Mouse (Mus musculus): ENCODE data around the gene Pdia5. TPM values are rescaled to one million over a fixed set of nuclear protein-coding genes. Genes with fewer than 3 reads are reported as not detected.

Gene Pdia5
- total and polyA plus RNA-seq, 2 experiments from 2014 or later: 3.1 to 13.7 TPM

- Histone ChIP-seq H3K27ac (ENCODE audit: low read depth) (no peak overlapping the region), H3K27me3 (ENCODE audit: control insufficient read depth, insufficient read depth, low read length) (no peaks in the 10 kb centered on the region), H3K4me3 (ENCODE audit: low read depth, low read length) (no peak overlapping the region), H3K9ac (replicated peaks; ENCODE audit: low read depth, low read length) (no peak overlapping the region), H3K4me1 (ENCODE audit: control insufficient read depth, insufficient read depth) (peaks cover 10% of the 10 kb centered on the region), H3K36me3 (replicated peaks; ENCODE audit: control insufficient read depth, insufficient read depth, low read length) (0 out of 2 replicates have a peak, but pooled peaks cover 6% of the 10 kb centered on the region), H3K4me2 (ENCODE audit: low read depth, low read length) (no peak overlapping the region), H3K9me3 (replicated peaks; ENCODE audit: control insufficient read depth, low read length) (no peaks in the 10 kb centered on the region)
- 75% methylated on average over 9 of the region's 9 CpGs for WGBS
- TF ChIP-seq EP300 (IDR thresholded peaks at IDR 0.05; ENCODE audit: low read depth) (no peak), CTCF (IDR thresholded peaks at IDR 0.05; ENCODE audit: low read depth) (no peak)
- ATAC-seq (ENCODE audit: insufficient read depth, low read depth): no peak
- DNase-seq (ENCODE audit: low spot score): no peak
These were observed 49.2 kb downstream of the Pdia5 start for GRCm38 (mm10) chr16:35441346-35442025.

- H3K4me2 ChIP-seq (ENCODE audit: low read depth, low read length): no peak overlapping the region
- no peak overlapping the region for H3K9ac ChIP-seq (replicated peaks; ENCODE audit: low read depth, low read length)
- no peaks in the 10 kb centered on the region for H3K27me3 ChIP-seq (ENCODE audit: control insufficient read depth, insufficient read depth, low read length)
- whole genome bisulfite sequencing: 33% methylated on average over 1 of the region's 1 CpGs
- peak; percentile 77 for DNase-seq (ENCODE audit: low spot score)
- peak; percentile 94 for ATAC-seq (ENCODE audit: insufficient read depth, low read depth)
- TF ChIP-seq CTCF (IDR thresholded peaks at IDR 0.05; ENCODE audit: low read depth): 0 out of 2 replicates have a peak, but pooled peaks have one; percentile 1
- no peak for TF ChIP-seq EP300 (IDR thresholded peaks at IDR 0.05; ENCODE audit: low read depth)
- H3K4me1 ChIP-seq (ENCODE audit: control insufficient read depth, insufficient read depth): peaks cover 10% of the 10 kb centered on the region
- H3K36me3 ChIP-seq (replicated peaks; ENCODE audit: control insufficient read depth, insufficient read depth, low read length): 0 out of 2 replicates have a peak, but pooled peaks cover 6% of the 10 kb centered on the region
- H3K4me3 ChIP-seq (ENCODE audit: low read depth, low read length): no peak overlapping the region
- no peaks in the 10 kb centered on the region for H3K9me3 ChIP-seq (replicated peaks; ENCODE audit: control insufficient read depth, low read length)
- H3K27ac ChIP-seq (ENCODE audit: low read depth): peak overlapping the region; percentile 85
These were observed 51.6 kb downstream of the Pdia5 start for GRCm38 (mm10) chr16:35439046-35439445.

DNA sequence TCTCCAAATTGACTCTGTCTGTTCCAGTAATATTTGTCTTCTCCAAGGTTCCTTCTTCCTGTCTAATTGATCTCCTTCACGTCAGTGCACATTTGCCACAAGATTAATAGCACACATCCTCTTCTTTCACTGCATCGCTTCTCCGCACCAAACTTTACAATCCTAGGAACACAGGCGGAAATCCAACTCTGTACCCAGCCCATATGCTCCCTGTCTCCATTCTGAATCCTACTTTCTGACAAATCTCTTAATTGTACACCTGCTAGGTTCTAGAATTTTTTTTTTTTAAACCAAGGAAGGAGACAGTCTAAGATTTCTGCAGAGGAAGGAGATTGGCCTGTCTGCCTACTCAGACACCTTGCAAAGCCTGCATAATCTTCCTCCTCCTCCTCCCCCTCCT is 59.1 kb downstream of the Pdia5 start:
- H3K4me1 ChIP-seq (ENCODE audit: control insufficient read depth, insufficient read depth): no peaks in the 10 kb centered on the region
- H3K36me3 ChIP-seq (replicated peaks; ENCODE audit: control insufficient read depth, insufficient read depth, low read length): no peaks in the 10 kb centered on the region; the same call in 1 of the 2 replicates
- 88% methylated on average over 4 of the region's 4 CpGs for WGBS
- no peak for TF ChIP-seq CTCF (IDR thresholded peaks at IDR 0.05; ENCODE audit: low read depth)
- no peak for TF ChIP-seq EP300 (IDR thresholded peaks at IDR 0.05; ENCODE audit: low read depth)
- DNase-seq (ENCODE audit: low spot score) (no peak), ATAC-seq (ENCODE audit: insufficient read depth, low read depth) (no peak)
- no peaks in the 10 kb centered on the region for H3K27me3 ChIP-seq (ENCODE audit: control insufficient read depth, insufficient read depth, low read length)
- no peak overlapping the region for H3K4me3 ChIP-seq (ENCODE audit: low read depth, low read length)
- H3K9ac ChIP-seq (replicated peaks; ENCODE audit: low read depth, low read length): no peak overlapping the region
- H3K4me2 ChIP-seq (ENCODE audit: low read depth, low read length): no peak overlapping the region
- H3K9me3 ChIP-seq (replicated peaks; ENCODE audit: control insufficient read depth, low read length): no peaks in the 10 kb centered on the region
- no peak overlapping the region for H3K27ac ChIP-seq (ENCODE audit: low read depth)

DNA sequence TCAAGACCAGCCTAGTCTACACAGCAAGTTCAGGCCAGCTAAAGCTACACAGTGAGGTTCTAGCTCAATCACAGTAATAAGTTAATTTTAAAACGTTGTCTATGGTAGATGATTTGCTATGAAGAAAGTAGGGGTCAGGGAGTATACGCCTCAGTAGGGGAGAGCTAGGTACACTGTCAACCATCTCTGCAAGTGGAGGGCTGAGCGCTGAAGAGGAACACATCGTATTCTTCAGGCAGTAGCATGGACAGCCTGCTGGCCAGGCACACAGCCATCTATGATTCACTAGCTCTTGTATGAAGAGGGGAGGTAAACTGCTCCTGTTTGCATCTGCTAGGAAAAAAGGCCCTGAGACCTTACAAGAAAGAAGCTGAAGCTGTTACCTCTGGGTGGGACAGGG is 65.7 kb downstream of the Pdia5 start:
- ATAC-seq (ENCODE audit: insufficient read depth, low read depth): no peak
- no peak overlapping the region for H3K9ac ChIP-seq (replicated peaks; ENCODE audit: low read depth, low read length)
- 81% methylated on average over 4 of the region's 4 CpGs for WGBS

DNA sequence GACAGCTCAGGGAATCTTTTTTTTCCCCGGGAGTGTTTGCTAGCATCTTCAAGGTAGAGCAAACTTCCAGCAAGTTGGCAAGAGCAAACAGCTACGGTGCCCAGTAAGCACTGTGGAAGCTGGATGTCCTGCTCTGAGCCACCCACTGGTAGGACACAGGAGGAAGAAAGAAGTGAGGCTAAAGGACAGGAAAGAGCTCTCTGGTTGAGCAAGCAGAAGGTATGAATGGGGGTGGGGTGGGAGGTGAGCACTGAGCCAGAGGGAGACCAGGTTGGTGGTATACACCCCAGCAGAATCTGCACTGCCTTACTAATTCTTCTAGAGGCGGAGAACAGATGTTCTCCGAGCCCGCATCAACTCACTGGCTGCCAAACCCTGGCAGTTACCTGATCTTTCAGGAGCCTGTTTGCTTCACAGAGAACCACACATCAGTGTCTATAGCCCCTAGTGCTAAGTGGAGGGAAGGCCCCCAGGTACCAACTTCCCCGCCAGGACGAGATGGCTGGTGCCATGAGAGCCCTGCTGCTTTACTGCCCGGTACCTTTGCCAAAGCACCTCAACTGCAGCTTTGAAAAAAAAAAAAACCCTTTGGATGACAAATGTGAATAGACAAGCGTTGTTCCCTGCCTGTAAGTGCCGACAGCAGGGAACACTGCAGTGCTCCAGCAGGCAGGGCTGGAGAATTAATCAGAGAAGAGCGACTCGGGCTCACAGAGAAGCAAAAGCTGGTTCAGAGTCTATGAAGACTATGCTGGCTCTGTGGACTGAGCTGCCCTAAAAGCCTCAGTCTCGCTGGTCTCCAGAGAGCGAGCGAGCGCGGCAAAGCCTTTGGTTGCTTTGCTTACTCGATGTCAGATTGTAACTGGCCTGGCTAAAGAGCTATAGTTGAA is 67.2 kb downstream of the Pdia5 start:
- 77% methylated on average over 18 of the region's 18 CpGs for WGBS
- H3K4me3 ChIP-seq (ENCODE audit: low read depth, low read length): no peak overlapping the region
- no peaks in the 10 kb centered on the region for H3K4me1 ChIP-seq (ENCODE audit: control insufficient read depth, insufficient read depth)
- no peak for TF ChIP-seq EP300 (IDR thresholded peaks at IDR 0.05; ENCODE audit: low read depth)
- no peak for TF ChIP-seq CTCF (IDR thresholded peaks at IDR 0.05; ENCODE audit: low read depth)
- H3K9ac ChIP-seq (replicated peaks; ENCODE audit: low read depth, low read length): no peak overlapping the region
- H3K9me3 ChIP-seq (replicated peaks; ENCODE audit: control insufficient read depth, low read length): no peaks in the 10 kb centered on the region
- ATAC-seq (ENCODE audit: insufficient read depth, low read depth) (no peak), DNase-seq (ENCODE audit: low spot score) (no peak)
- no peak overlapping the region for H3K27ac ChIP-seq (ENCODE audit: low read depth)
- H3K36me3 ChIP-seq (replicated peaks; ENCODE audit: control insufficient read depth, insufficient read depth, low read length): peaks cover 3% of the 10 kb centered on the region; the same call in 1 of the 2 replicates
- H3K4me2 ChIP-seq (ENCODE audit: low read depth, low read length): no peak overlapping the region
- no peaks in the 10 kb centered on the region for H3K27me3 ChIP-seq (ENCODE audit: control insufficient read depth, insufficient read depth, low read length)

More for the DNA sequence above, 65.7 kb downstream of the Pdia5 start:
- H3K27me3 ChIP-seq (ENCODE audit: control insufficient read depth, insufficient read depth, low read length): no peaks in the 10 kb centered on the region
- H3K4me3 ChIP-seq (ENCODE audit: low read depth, low read length): no peak overlapping the region
- peaks cover 3% of the 10 kb centered on the region; the same call in 1 of the 2 replicates for H3K36me3 ChIP-seq (replicated peaks; ENCODE audit: control insufficient read depth, insufficient read depth, low read length)
- H3K27ac ChIP-seq (ENCODE audit: low read depth): no peak overlapping the region
- no peak overlapping the region for H3K4me2 ChIP-seq (ENCODE audit: low read depth, low read length)
- no peaks in the 10 kb centered on the region for H3K9me3 ChIP-seq (replicated peaks; ENCODE audit: control insufficient read depth, low read length)
- TF ChIP-seq EP300 (IDR thresholded peaks at IDR 0.05; ENCODE audit: low read depth) (no peak), CTCF (IDR thresholded peaks at IDR 0.05; ENCODE audit: low read depth) (no peak)
- H3K4me1 ChIP-seq (ENCODE audit: control insufficient read depth, insufficient read depth): no peaks in the 10 kb centered on the region
- no peak for DNase-seq (ENCODE audit: low spot score)

Measured in heart, postnatal 0 days (tissue).